Mouse (Mus musculus) right cerebral cortex, postnatal 14 days (tissue): ENCODE results near the gene Ptgdr2.

ENCODE experiments used
- DNase-seq: peaks from one replicate; pipeline ENCODE4 v3.0.0; 2022

The Ptgdr2 gene

GRCm38 (mm10) chr19:10937110-10937563 is at the start of gene Ptgdr2:
Gene Ptgdr2 (plus strand): TSS chr19:10937160.
- no peak for DNase-seq

- DNase-seq = no peak
Measured at GRCm38 (mm10) chr19:10892201-10892600, 44.8 kb upstream of the Ptgdr2 start.

- peak; percentile 99 for DNase-seq
Measured at GRCm38 (mm10) chr19:10895016-10895528, 41.9 kb upstream of the Ptgdr2 start, which contains the start of gene Prpf19. Gene Prpf19 (plus strand): TSS chr19:10895231.

- DNase-seq = no peak
Measured at GRCm38 (mm10) chr19:10895708-10896107, 41.3 kb upstream of the Ptgdr2 start.

- no peak for DNase-seq
Measured at GRCm38 (mm10) chr19:10896849-10897248, 40.1 kb upstream of the Ptgdr2 start.

- no peak for DNase-seq
Measured at GRCm38 (mm10) chr19:10897491-10897890, 39.5 kb upstream of the Ptgdr2 start.

- peak; percentile 25 for DNase-seq
Measured at GRCm38 (mm10) chr19:10900315-10900714, 36.6 kb upstream of the Ptgdr2 start.

GRCm38 (mm10) chr19:10901046-10901445 is 35.9 kb upstream of the Ptgdr2 start:
- DNase-seq = no peak

GRCm38 (mm10) chr19:10904512-10904911 is 32.4 kb upstream of the Ptgdr2 start:
- DNase-seq = no peak

- DNase-seq = peak; percentile 31
Measured at GRCm38 (mm10) chr19:10904927-10905727, 31.8 kb upstream of the Ptgdr2 start.

- DNase-seq = no peak
Measured at GRCm38 (mm10) chr19:10905728-10906000, 31.3 kb upstream of the Ptgdr2 start.

GRCm38 (mm10) chr19:10907891-10908290 is 29.1 kb upstream of the Ptgdr2 start:
- DNase-seq = peak; percentile 56

- DNase-seq = no peak
Measured at GRCm38 (mm10) chr19:10909087-10909721, 27.8 kb upstream of the Ptgdr2 start.

- DNase-seq = no peak
Measured at GRCm38 (mm10) chr19:10914291-10914690, 22.7 kb upstream of the Ptgdr2 start.

- no peak for DNase-seq
Measured at GRCm38 (mm10) chr19:10914870-10915269, 22.1 kb upstream of the Ptgdr2 start.

GRCm38 (mm10) chr19:10916506-10916905 is 20.5 kb upstream of the Ptgdr2 start:
- no peak for DNase-seq

GRCm38 (mm10) chr19:10918321-10918991 is 18.5 kb upstream of the Ptgdr2 start:
- no peak for DNase-seq

GRCm38 (mm10) chr19:10920532-10920931 is 16.4 kb upstream of the Ptgdr2 start, which contains the start of gene Zp1:
Gene Zp1 (minus strand): TSS chr19:10920632.
- DNase-seq = no peak

GRCm38 (mm10) chr19:10921058-10921457 is 15.9 kb upstream of the Ptgdr2 start:
- DNase-seq = no peak

- DNase-seq = no peak
Measured at GRCm38 (mm10) chr19:10924220-10924619, 12.7 kb upstream of the Ptgdr2 start.

- DNase-seq = no peak
Measured at GRCm38 (mm10) chr19:10926123-10926621, 10.8 kb upstream of the Ptgdr2 start.

- DNase-seq = no peak
Measured at GRCm38 (mm10) chr19:10926666-10927065, 10.3 kb upstream of the Ptgdr2 start.

- DNase-seq = no peak
Measured at GRCm38 (mm10) chr19:10930641-10931040, 6.3 kb upstream of the Ptgdr2 start.
